Mouse (Mus musculus) midbrain, postnatal 0 days (tissue): ENCODE measurements around the gene Cep19. TPM values are rescaled to one million over a fixed set of nuclear protein-coding genes. Genes with fewer than 3 reads are reported as not detected.
A peak's percentile ranks its signal among the peaks of the same experiment; 100 is the strongest.

ENCODE experiments used
- ATAC-seq: fragments of 200-750 bp; cut with Nextera tagmentation; 2 replicates; pipeline ENCODE4 v1.8.0; 2017; ENCODE audit warnings: moderate number of reproducible peaks, mild to moderate bottlenecking, moderate TSS enrichment, moderate library complexity; ENCODE audit not compliant: low FRiP score
- DNase-seq: peaks from one replicate; pipeline ENCODE4 v3.0.0-alpha.2; 2015; ENCODE audit warnings: low spot score
- H3K27ac ChIP-seq: fragments of 300-500 bp; sonication (generic); 2 replicates; pipeline ENCODE4 v1.5.1; 2014; ENCODE audit warnings: low read depth, mild to moderate bottlenecking, low read length, mixed read lengths
- H3K27me3 ChIP-seq: fragments of 300-500 bp; sonication (generic); 2 replicates; pipeline ENCODE4 v1.6.1; 2014; ENCODE audit warnings: low read length, control low read depth, mixed read lengths; ENCODE audit not compliant: insufficient read depth
- H3K36me3 ChIP-seq: fragments of 300-500 bp; sonication (generic); 2 replicates; pipeline ENCODE4 v1.6.1; 2014; ENCODE audit warnings: low read length, control low read depth, mixed read lengths; ENCODE audit not compliant: insufficient read depth
- H3K4me1 ChIP-seq: fragments of 300-500 bp; sonication (generic); 2 replicates; pipeline ENCODE4 v1.6.1; 2014; ENCODE audit warnings: mild to moderate bottlenecking, control low read depth, antibody characterized with exemption, low read length, mixed read lengths; ENCODE audit not compliant: insufficient read depth
- H3K4me2 ChIP-seq: fragments of 300-500 bp; sonication (generic); 2 replicates; pipeline ENCODE4 v1.6.1; 2014; ENCODE audit warnings: low read depth, mild to moderate bottlenecking, low read length, mixed read lengths; ENCODE audit not compliant: poor library complexity, severe bottlenecking
- H3K4me3 ChIP-seq: fragments of 300-500 bp; sonication (generic); 2 replicates; pipeline ENCODE4 v1.5.1; 2014; ENCODE audit warnings: low read depth, mild to moderate bottlenecking, low read length, moderate library complexity
- H3K9ac ChIP-seq: fragments of 300-500 bp; sonication (generic); replicated peaks from 2 replicates; pipeline ENCODE4 v1.6.1; 2014; ENCODE audit warnings: mild to moderate bottlenecking, low read length, moderate library complexity, mixed read lengths; ENCODE audit not compliant: poor library complexity, severe bottlenecking
- H3K9me3 ChIP-seq: fragments of 300-500 bp; sonication (generic); 2 replicates; pipeline ENCODE4 v1.6.1; 2016; ENCODE audit warnings: low read length, control low read depth
- CTCF ChIP-seq: IDR thresholded peaks from 2 replicates; pipeline ENCODE4 v1.5.1; 2016; ENCODE audit warnings: antibody characterized with exemption, mild to moderate bottlenecking
- WGBS: fragments of 180-500 bp; shearing (Covaris S2); extraction: QIAGEN DNeasy Blood & Tissue Kit; methylation state at CpG from one replicate; pipeline ENCODE4 v1.1.7; 2014; 5-methylcytosine and 5-hydroxymethylcytosine counted together
- polyA plus RNA-seq: library from polyadenylated mRNA; unstranded; fragments of >200 nt; fragmentation: Nextera tagmentation; extraction: Ambion mirVana; gene quantifications from 2 replicates; pipeline ENCODE4 v1.2.1, GENCODE M21; 2015
- total RNA-seq: library from RNA; depleted of rRNA; stranded (reverse); fragments of >200 nt; gene quantifications from 2 replicates; pipeline ENCODE4 v1.2.3, GENCODE M21; 2014; rRNA removed

The Cep19 gene
- total and polyA plus RNA-seq, 2 experiments from 2014 or later, result 29.9 to 54.3 TPM

DNA sequence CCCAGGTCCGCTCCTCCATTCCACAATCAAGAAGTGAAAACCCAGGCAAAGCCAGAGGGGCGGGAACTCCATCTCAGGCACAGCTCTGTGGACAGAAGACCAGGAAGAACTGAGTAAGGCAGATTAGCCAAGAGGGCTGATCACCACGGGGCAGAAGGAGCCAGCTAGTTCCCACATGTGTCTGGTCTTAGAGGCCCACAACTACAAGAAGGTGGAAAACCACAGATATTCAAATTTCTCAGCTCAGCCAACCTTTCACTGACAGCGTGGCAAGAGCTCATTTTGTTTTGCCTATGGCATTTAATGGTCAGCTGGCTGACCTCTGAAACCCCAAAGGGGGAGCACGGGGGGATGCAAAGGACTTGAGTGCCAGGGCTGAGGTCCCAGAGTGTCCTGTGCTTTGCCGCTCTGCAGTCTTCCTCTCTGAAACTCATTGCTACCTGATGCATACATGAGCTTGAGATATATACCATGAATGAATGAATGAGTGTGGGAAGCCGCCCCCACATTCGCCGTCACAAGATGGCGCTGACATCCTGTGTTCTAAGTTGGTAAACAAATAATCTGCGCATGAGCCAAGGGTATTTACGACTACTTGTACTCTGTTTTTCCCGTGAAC is 48.1 kb downstream of the Cep19 start:
- no peaks in the 10 kb centered on the region for H3K27me3 ChIP-seq
- no peaks in the 10 kb centered on the region for H3K4me1 ChIP-seq
- 59% methylated on average over 10 of the region's 13 CpGs for WGBS
- ATAC-seq (no peak), DNase-seq (no peak)
- peak; percentile 32; the same call in 1 of the 2 replicates for TF ChIP-seq CTCF
- H3K4me2 ChIP-seq, result peak overlapping the region; percentile 36
- no peaks in the 10 kb centered on the region for H3K9me3 ChIP-seq
- H3K4me3 ChIP-seq, result no peak overlapping the region
- no peak overlapping the region for H3K27ac ChIP-seq
- no peak overlapping the region for H3K9ac ChIP-seq
- H3K36me3 ChIP-seq, result no peaks in the 10 kb centered on the region

DNA sequence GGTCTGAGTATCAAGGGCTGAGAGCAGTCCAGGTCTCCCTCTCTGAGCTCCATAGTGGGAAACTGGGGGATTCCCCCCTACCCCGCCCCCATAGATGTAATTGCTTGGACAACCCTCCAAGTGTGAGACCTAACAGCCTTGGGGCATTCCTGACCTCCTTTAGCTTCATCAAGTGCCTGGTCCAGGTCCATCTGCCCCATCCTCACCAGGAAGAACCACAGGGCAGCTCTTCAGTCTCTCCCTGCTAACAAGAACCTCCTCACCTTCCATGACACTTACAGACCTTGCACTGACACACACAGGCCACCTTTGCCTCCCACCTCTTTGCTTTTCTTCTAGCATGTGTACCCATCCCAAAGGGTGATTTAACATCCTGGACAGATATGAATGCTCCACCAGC is 54.4 kb downstream of the Cep19 start:
- no peaks in the 10 kb centered on the region for H3K9me3 ChIP-seq
- TF ChIP-seq CTCF, result no peak
- no peaks in the 10 kb centered on the region for H3K36me3 ChIP-seq
- H3K4me1 ChIP-seq, result no peaks in the 10 kb centered on the region
- no peak overlapping the region for H3K9ac ChIP-seq
- DNase-seq, result no peak
- no peaks in the 10 kb centered on the region for H3K27me3 ChIP-seq
- ATAC-seq, result no peak
- H3K4me3 ChIP-seq, result no peak overlapping the region
- WGBS, result 91% methylated on average over 1 of the region's 1 CpGs
- no peak overlapping the region for H3K27ac ChIP-seq
- H3K4me2 ChIP-seq, result no peak overlapping the region

DNA sequence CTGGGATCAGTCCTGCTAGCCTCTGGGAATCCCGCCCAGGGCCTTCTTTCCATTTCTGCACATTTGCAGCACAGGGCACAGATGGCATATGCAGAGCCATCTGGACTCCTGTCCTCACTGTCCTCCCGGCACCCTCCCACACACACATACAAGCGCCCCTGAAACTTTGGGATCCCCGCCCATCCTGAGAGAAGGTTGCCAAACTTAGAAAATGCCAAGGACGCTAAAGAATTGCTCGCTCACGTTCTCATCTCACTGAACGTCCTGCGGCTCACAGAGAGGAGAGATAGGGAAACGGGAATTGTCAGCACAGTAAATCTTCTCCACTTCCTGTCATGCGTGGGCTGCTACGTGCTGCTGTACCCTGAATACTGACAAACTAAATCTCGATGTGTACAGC is 54.8 kb downstream of the Cep19 start:
- Histone ChIP-seq H3K27ac (no peak overlapping the region), H3K9ac (no peak overlapping the region), H3K9me3 (no peaks in the 10 kb centered on the region), H3K4me1 (no peaks in the 10 kb centered on the region), H3K4me3 (no peak overlapping the region), H3K36me3 (no peaks in the 10 kb centered on the region), H3K27me3 (no peaks in the 10 kb centered on the region), H3K4me2 (no peak overlapping the region)
- no peak for TF ChIP-seq CTCF
- DNase-seq, result peak; percentile 62
- ATAC-seq, result no peak
- 76% methylated on average over 13 of the region's 13 CpGs for WGBS

GRCm38 (mm10) chr16:32156719-32157118 is 57.1 kb downstream of the Cep19 start:
- Histone ChIP-seq H3K9ac (no peak overlapping the region), H3K9me3 (no peaks in the 10 kb centered on the region), H3K27me3 (no peaks in the 10 kb centered on the region), H3K27ac (no peak overlapping the region), H3K4me3 (no peak overlapping the region), H3K36me3 (no peaks in the 10 kb centered on the region), H3K4me1 (no peaks in the 10 kb centered on the region), H3K4me2 (no peak overlapping the region)
- DNase-seq (no peak), ATAC-seq (no peak)
- 56% methylated on average over 3 of the region's 3 CpGs for WGBS
- TF ChIP-seq CTCF, result no peak

DNA sequence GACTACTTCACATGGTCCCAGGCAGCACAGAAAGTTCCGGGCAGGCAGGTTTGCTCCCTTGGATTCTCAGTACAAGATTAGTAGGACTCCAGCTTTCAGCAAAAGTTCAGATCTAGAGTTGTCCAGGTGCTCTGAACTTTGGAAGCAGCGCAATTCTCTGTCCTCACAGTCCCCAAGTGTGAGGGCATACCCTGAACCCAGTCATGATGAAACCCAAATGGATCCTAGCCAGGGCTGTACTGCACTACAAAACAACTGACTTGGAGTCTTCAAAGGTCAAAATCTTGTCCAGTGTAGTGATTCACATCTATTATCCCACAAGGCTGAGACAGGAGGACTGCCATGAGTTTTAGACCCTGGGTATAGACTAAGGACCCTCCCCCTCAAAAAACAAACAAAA is 57.8 kb downstream of the Cep19 start:
- Histone ChIP-seq H3K27ac (no peak overlapping the region), H3K9ac (no peak overlapping the region), H3K4me3 (no peak overlapping the region), H3K4me1 (no peaks in the 10 kb centered on the region), H3K4me2 (no peak overlapping the region), H3K27me3 (no peaks in the 10 kb centered on the region), H3K36me3 (no peaks in the 10 kb centered on the region), H3K9me3 (no peaks in the 10 kb centered on the region)
- DNase-seq (no peak), ATAC-seq (no peak)
- 98% methylated on average over 2 of the region's 2 CpGs for WGBS
- TF ChIP-seq CTCF, result no peak

Other genes with a start within 250 kb of the Cep19 start
- 0.19 and 0.22 TPM in 2 replicates for gene Meltf, start 221.0 kb upstream of the Cep19 start, total RNA-seq
- gene Meltf, start 221.0 kb upstream of the Cep19 start, polyA plus RNA-seq, result 0.25 and 0.27 TPM in 2 replicates
- 2.1 and 3.2 TPM in 2 replicates for gene Pigz, start 165.9 kb upstream of the Cep19 start, total RNA-seq
- 2.5 and 3.9 TPM in 2 replicates for gene Pigz, start 165.9 kb upstream of the Cep19 start, polyA plus RNA-seq
- 95.0 and 98.0 TPM in 2 replicates for gene 0610012G03Rik, start 151.3 kb upstream of the Cep19 start, total RNA-seq
- 139 and 143 TPM in 2 replicates for gene 0610012G03Rik, start 151.3 kb upstream of the Cep19 start, polyA plus RNA-seq
- 25.9 and 31.5 TPM in 2 replicates for gene Ncbp2, start 151.3 kb upstream of the Cep19 start, total RNA-seq
- gene Ncbp2, start 151.3 kb upstream of the Cep19 start, polyA plus RNA-seq, result 65.7 and 73.2 TPM in 2 replicates
- gene Senp5, start 96.5 kb upstream of the Cep19 start, total RNA-seq, result 23.3 and 26.5 TPM in 2 replicates
- 10.1 and 12.8 TPM in 2 replicates for gene Senp5, start 96.5 kb upstream of the Cep19 start, polyA plus RNA-seq
- 35.3 and 37.1 TPM in 2 replicates for gene Pak2, start 20.5 kb upstream of the Cep19 start, total RNA-seq
- gene Pak2, start 20.5 kb upstream of the Cep19 start, polyA plus RNA-seq, result 23.0 and 26.0 TPM in 2 replicates
- 38.8 and 53.2 TPM in 2 replicates for gene Pigx, start 60 bp upstream of the Cep19 start, total RNA-seq
- 90.4 and 91.3 TPM in 2 replicates for gene Pigx, start 60 bp upstream of the Cep19 start, polyA plus RNA-seq
- gene Nrros, start 65.8 kb downstream of the Cep19 start, total RNA-seq, result 9.9 and 11.3 TPM in 2 replicates
- 4.9 and 5.8 TPM in 2 replicates for gene Nrros, start 65.8 kb downstream of the Cep19 start, polyA plus RNA-seq
- not detected in 2 replicates for gene Bex6, start 80.0 kb downstream of the Cep19 start, total RNA-seq
- not detected in 2 replicates for gene Bex6, start 80.0 kb downstream of the Cep19 start, polyA plus RNA-seq
- gene Fbxo45, start 147.4 kb downstream of the Cep19 start, total RNA-seq, result 29.9 and 39.6 TPM in 2 replicates
- 15.0 and 16.6 TPM in 2 replicates for gene Fbxo45, start 147.4 kb downstream of the Cep19 start, polyA plus RNA-seq
- gene Wdr53, start 147.4 kb downstream of the Cep19 start, total RNA-seq, result 11.6 and 12.4 TPM in 2 replicates
- 10.7 and 11.1 TPM in 2 replicates for gene Wdr53, start 147.4 kb downstream of the Cep19 start, polyA plus RNA-seq
- gene Smco1, start 171.7 kb downstream of the Cep19 start, total RNA-seq, result 0.38 TPM in 1 of 2 replicates, not detected in the other
- gene Smco1, start 171.7 kb downstream of the Cep19 start, polyA plus RNA-seq, result 0.11 TPM in 1 of 2 replicates, not detected in the other
- gene Rnf168, start 177.7 kb downstream of the Cep19 start, total RNA-seq, result 34.8 and 42.1 TPM in 2 replicates
- 22.3 and 27.1 TPM in 2 replicates for gene Rnf168, start 177.7 kb downstream of the Cep19 start, polyA plus RNA-seq
- gene Ubxn7, start 232.5 kb downstream of the Cep19 start, total RNA-seq, result 37.0 and 50.4 TPM in 2 replicates
- 8.7 and 10.7 TPM in 2 replicates for gene Ubxn7, start 232.5 kb downstream of the Cep19 start, polyA plus RNA-seq